ENCODE assay signal across 9 mouse cellular contexts in genomic region chr6:114406634-114407033, GRCm38 (mm10). TPM values are rescaled to one million over a fixed set of nuclear protein-coding genes. Genes with fewer than 3 reads are reported as not detected.
DNase-seq lines count a peak whose midpoint lies in the region; TF ChIP-seq lines count a peak whose summit lies in the region.
"Had no signal": no experiment of that assay in that cellular context is flagged by ENCODE, and none has a peak within 500 bp of the region (broad histone marks: within the 10 kb centered on the region; RNA-seq: fewer than 3 reads in every experiment).

No protein-coding gene starts in this region.

- intact Hi-C loops in heart, postnatal 25 days (cut with DNase I): loop anchor here (5.0 kb wide), 1 partner anchor 291 kb away; no protein-coding TSS in a partner anchor

- no peaks in the 10 kb centered on the region for H3K27me3 ChIP-seq in kidney, adult 2 months (replicated peaks; ENCODE audit: control insufficient read depth, insufficient read depth, low read length)
- no peaks in the 10 kb centered on the region; the same call in 1 of the 2 replicates for H3K27me3 ChIP-seq in thymus, adult 2 months (ENCODE audit: control insufficient read depth, insufficient read depth, low read length)

- H3K27ac ChIP-seq in kidney, adult 2 months (ENCODE audit: insufficient read depth, low read depth, low read length): no peak overlapping the region
- H3K27ac ChIP-seq in thymus, adult 2 months (ENCODE audit: control insufficient read depth, insufficient read depth, low read length): no peak overlapping the region

- no peak overlapping the region for H3K4me3 ChIP-seq in kidney, adult 2 months (ENCODE audit: insufficient read depth, low read depth, low read length)
- no peak overlapping the region for H3K4me3 ChIP-seq in thymus, adult 2 months (ENCODE audit: control insufficient read depth, insufficient read depth, low read length)

- no peaks in the 10 kb centered on the region for H3K4me1 ChIP-seq in kidney, adult 2 months (ENCODE audit: control insufficient read depth, insufficient read depth, low read length)
- no peaks in the 10 kb centered on the region for H3K4me1 ChIP-seq in thymus, adult 2 months (replicated peaks; ENCODE audit: control insufficient read depth, insufficient read depth, low read length)

- TF ChIP-seq CTCF in kidney, adult 2 months (conservative IDR thresholded peaks at IDR 0.05; ENCODE audit: insufficient read depth, insufficient read length, low read depth, low read length): peak; percentile 47
- no peak for TF ChIP-seq CTCF in thymus, adult 2 months (IDR thresholded peaks at IDR 0.05; ENCODE audit: borderline replicate concordance, control insufficient read depth, extremely low read depth, insufficient read depth, low read length, poor library complexity)
- peak; percentile 48; the same call in 1 of the 2 replicates for TF ChIP-seq CTCF in brain, embryonic 14.5 days (IDR thresholded peaks at IDR 0.05; ENCODE audit: borderline replicate concordance, extremely low read depth, insufficient read depth, insufficient read length)

- no peak for TF ChIP-seq POLR2A in kidney, adult 2 months (IDR thresholded peaks at IDR 0.05; ENCODE audit: low read depth, low read length)
- TF ChIP-seq POLR2A in thymus, adult 2 months (IDR thresholded peaks at IDR 0.05; ENCODE audit: control insufficient read depth, extremely low read depth, insufficient read depth, low read length, poor library complexity): no peak
- TF ChIP-seq POLR2A in brain, embryonic 14.5 days (IDR thresholded peaks at IDR 0.05; ENCODE audit: borderline replicate concordance, extremely low read depth, insufficient read depth, insufficient read length, poor library complexity, severe bottlenecking): no peak

- peak; percentile 27 for DNase-seq in kidney, adult 2 months
- no peak for DNase-seq in kidney, adult 18-20 months
- peak; percentile 21 for DNase-seq in thymus, adult 2 months
- DNase-seq in thymus, adult 18-20 months: no peak
- DNase-seq in brain, embryonic 14.5 days (ENCODE audit: low read depth): no peak
- DNase-seq in thymus, postnatal 25 days: peak; percentile 11
- DNase-seq in adrenal gland, postnatal 4 days (ENCODE audit: low spot score in 2 of 2): no peak
- no peak for DNase-seq in heart, postnatal 25 days (ENCODE audit: low spot score)
- DNase-seq: right cerebral cortex, adult 18-20 months had no signal

- no peaks in the 10 kb centered on the region for H3K36me3 ChIP-seq in kidney, adult 2 months (ENCODE audit: control insufficient read depth, insufficient read depth, low read length)
- H3K36me3 ChIP-seq in thymus, adult 2 months (ENCODE audit: control insufficient read depth, insufficient read depth, low read length): no peaks in the 10 kb centered on the region

- 51% methylated on average over 1 of the region's 1 CpGs for WGBS in kidney, adult 2 months
- 53% methylated on average over 1 of the region's 1 CpGs for WGBS in thymus, adult 2 months

RNA-seq across cellular contexts. Expression of gene Hrh1, which starts 8.9 kb away (rescaled TPM):
- 0.23 and 0.34 TPM in 2 replicates for polyA plus RNA-seq in kidney, adult 2 months (2012; rRNA removed)
- polyA plus RNA-seq in thymus, adult 2 months (2012; rRNA removed): 0.27 and 0.32 TPM in 2 replicates
- 0.42 and 0.50 TPM in 2 replicates for polyA plus RNA-seq in brain, embryonic 14.5 days (2012; rRNA removed)
- total RNA-seq in adrenal gland, postnatal 4 days (2021): 1 to 10 TPM; 1.2 to 2.1 TPM
- under 1 TPM; 0.29 to 0.42 TPM for total RNA-seq in heart, postnatal 25 days (2021)

Comparison
In these comparisons a context has a peak if more than half of its experiments do, and no peak if none do; other contexts are left out.
1. DNase-seq: peak in kidney, adult 2 months (single experiment), thymus, adult 2 months (single experiment) and thymus, postnatal 25 days (single experiment); none in kidney, adult 18-20 months (single experiment), thymus, adult 18-20 months (0 of 2), brain, embryonic 14.5 days (single experiment), adrenal gland, postnatal 4 days (0 of 2) and heart, postnatal 25 days (single experiment).